Mouse (Mus musculus) right cerebral cortex, postnatal 36 days (tissue): ENCODE data around the gene Snph.

Experiments used
- DNase-seq, 2 experiments: peaks; one replicate each; pipeline ENCODE4 v3.0.0; 2022; ENCODE audit warnings: low spot score in 2 of 2, mixed read lengths in 1 of 2

The Snph gene

DNA sequence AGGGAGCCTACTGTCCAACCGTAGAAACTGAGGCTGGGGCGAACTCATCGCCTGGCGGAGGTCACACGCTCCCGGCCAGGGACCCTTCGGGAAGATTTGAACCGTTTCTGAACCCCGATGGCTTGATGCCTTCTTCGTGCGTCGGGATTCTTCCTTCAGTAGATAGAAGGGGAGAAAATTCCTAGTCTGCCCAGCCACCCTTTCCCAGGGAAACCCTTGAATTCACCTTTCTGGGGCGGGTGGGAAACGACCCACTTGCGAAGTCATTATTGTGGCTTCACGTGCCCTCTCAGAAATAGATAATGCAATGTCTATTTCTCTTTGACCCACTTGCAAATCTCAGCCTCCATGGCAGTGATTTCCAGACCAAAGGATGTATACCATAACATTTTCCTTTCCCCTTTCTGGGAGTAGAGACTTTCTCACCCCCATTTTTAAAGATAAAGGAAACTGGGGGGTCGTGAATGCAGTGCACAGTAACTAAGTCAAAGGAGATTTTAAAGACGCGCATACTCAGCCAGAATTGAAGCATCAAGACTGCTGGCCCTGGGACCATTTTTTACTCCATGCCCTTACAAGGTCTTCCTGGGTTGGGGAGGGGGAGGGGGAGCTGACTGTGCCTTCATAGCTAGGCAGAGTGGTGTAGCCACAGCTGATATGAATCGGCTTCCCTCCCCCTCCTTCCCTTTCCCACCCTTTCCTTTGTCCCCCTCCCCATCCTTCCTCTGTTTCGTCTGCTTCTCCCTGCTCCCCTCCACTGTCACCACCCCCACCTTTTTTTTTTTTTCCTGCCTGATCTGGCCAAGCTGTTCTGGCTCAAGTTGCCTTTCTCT is 89.1 kb downstream of the Snph start:
- peak in 1 of 2 experiments; percentile 40 for DNase-seq

DNA sequence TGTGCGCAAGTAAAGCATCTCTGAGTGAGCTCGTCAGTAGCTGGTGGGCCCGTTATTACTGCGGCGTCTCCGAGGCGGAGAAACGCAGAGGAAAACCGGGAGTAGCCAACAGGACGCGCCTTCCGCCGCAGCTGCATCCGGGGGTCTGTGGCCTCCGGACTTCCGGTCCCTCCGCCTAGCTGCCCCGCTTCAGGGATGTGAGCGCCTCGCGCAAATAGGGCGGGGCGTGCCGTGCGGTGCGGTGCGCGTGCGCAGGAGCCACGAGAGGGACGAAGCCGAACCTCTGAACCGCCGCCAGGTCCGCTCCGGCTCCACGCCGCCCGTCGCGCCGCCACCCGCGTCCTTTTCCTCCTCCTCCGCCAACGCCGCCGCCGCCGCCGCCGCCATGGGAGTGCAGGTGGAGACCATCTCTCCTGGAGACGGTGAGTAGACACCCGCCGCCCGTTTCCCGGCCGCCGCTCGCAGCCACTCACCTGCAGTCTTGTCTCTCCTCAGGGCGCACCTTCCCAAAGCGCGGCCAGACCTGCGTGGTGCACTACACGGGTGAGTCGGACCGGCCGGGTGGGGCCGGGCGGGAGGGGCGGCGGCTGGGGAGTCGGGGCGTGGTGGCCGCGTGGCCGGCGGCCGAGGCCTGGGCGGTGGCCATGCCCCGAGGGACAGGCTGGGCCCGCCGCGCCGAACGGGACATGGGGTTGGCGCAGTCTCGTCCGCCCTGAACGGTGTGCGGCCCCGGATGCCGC is 89.9 kb downstream of the Snph start, which contains the start of gene Fkbp1a:
Gene Fkbp1a (plus strand): TSS at position 161 of the 740 bp plus-strand sequence.
- peak; percentile 94 to 95 for DNase-seq
